Mouse (Mus musculus): Measurements from ENCODE around the gene Med11.
"Not testable (repeated sequence)": the region's sequence is repeated elsewhere in the genome, so short reads cannot be mapped to it uniquely, and the experiment has no call there.

Med11 gene

GRCm38 (mm10) chr11:70451797-70452498 lies at the start of gene Med11:
Med11 (plus strand) TSS chr11:70451919.
- DNase-seq (ENCODE audit: low spot score in 2 of 2): peak; percentile 87

GRCm38 (mm10) chr11:70403598-70403997 lies 48.1 kb upstream of the Med11 start:
- DNase-seq (ENCODE audit: low spot score in 2 of 2): no peak

- DNase-seq (ENCODE audit: low spot score in 2 of 2): peak; percentile 88 to 89
Measured at GRCm38 (mm10) chr11:70409594-70410296, 42.0 kb upstream of the Med11 start, which contains the start of gene Pelp1. Pelp1 (minus strand) TSS chr11:70410031.

- DNase-seq (ENCODE audit: low spot score in 2 of 2): no peak
Measured at GRCm38 (mm10) chr11:70410297-70410643, 41.4 kb upstream of the Med11 start.

GRCm38 (mm10) chr11:70412591-70412990 lies 39.1 kb upstream of the Med11 start:
- no peak for DNase-seq (ENCODE audit: low spot score in 2 of 2)

- DNase-seq (ENCODE audit: low spot score in 2 of 2): peak; percentile 63 to 86
Measured at GRCm38 (mm10) chr11:70413961-70414360, 37.8 kb upstream of the Med11 start.

GRCm38 (mm10) chr11:70418199-70418598 lies 33.5 kb upstream of the Med11 start:
- DNase-seq (ENCODE audit: low spot score in 2 of 2): no peak

- no peak for DNase-seq (ENCODE audit: low spot score in 2 of 2)
Measured at GRCm38 (mm10) chr11:70419486-70419885, 32.2 kb upstream of the Med11 start.

- DNase-seq (ENCODE audit: low spot score in 2 of 2): not testable (repeated sequence)
Measured at GRCm38 (mm10) chr11:70426598-70426997, 25.1 kb upstream of the Med11 start.

- DNase-seq (ENCODE audit: low spot score in 2 of 2): no peak
Measured at GRCm38 (mm10) chr11:70431574-70431973, 20.1 kb upstream of the Med11 start.

- peak; percentile 99 to 100 for DNase-seq (ENCODE audit: low spot score in 2 of 2)
Measured at GRCm38 (mm10) chr11:70432048-70432894, 19.4 kb upstream of the Med11 start, which contains the start of gene Arrb2. Arrb2 (plus strand) TSS chr11:70432635.

- DNase-seq (ENCODE audit: low spot score in 2 of 2): peak in 1 of 2 experiments; percentile 36
Measured at GRCm38 (mm10) chr11:70432895-70433568, 18.7 kb upstream of the Med11 start.

- no peak for DNase-seq (ENCODE audit: low spot score in 2 of 2)
Measured at GRCm38 (mm10) chr11:70433569-70433943, 18.2 kb upstream of the Med11 start.

- no peak for DNase-seq (ENCODE audit: low spot score in 2 of 2)
Measured at GRCm38 (mm10) chr11:70433951-70434350, 17.8 kb upstream of the Med11 start.

- DNase-seq (ENCODE audit: low spot score in 2 of 2): peak; percentile 65 to 66
Measured at GRCm38 (mm10) chr11:70435476-70435875, 16.2 kb upstream of the Med11 start.

- no peak for DNase-seq (ENCODE audit: low spot score in 2 of 2)
Measured at GRCm38 (mm10) chr11:70437426-70437825, 14.3 kb upstream of the Med11 start.

GRCm38 (mm10) chr11:70438728-70439374 lies 12.9 kb upstream of the Med11 start:
- no peak for DNase-seq (ENCODE audit: low spot score in 2 of 2)

- DNase-seq (ENCODE audit: low spot score in 2 of 2): no peak
Measured at GRCm38 (mm10) chr11:70440637-70441036, 11.1 kb upstream of the Med11 start.

GRCm38 (mm10) chr11:70441882-70442281 lies 9.8 kb upstream of the Med11 start:
- no peak for DNase-seq (ENCODE audit: low spot score in 2 of 2)

- no peak for DNase-seq (ENCODE audit: low spot score in 2 of 2)
Measured at GRCm38 (mm10) chr11:70443964-70444363, 7.8 kb upstream of the Med11 start.

- no peak for DNase-seq (ENCODE audit: low spot score in 2 of 2)
Measured at GRCm38 (mm10) chr11:70444667-70445066, 7.1 kb upstream of the Med11 start.
